Mouse (Mus musculus) liver, postnatal 0 days (tissue): ENCODE results near the gene Antxrl. TPM values are rescaled to one million over a fixed set of nuclear protein-coding genes. Genes with fewer than 3 reads are reported as not detected.

Experiments used
- ATAC-seq: fragments of 200-750 bp; cut with Nextera tagmentation; 2 replicates; pipeline ENCODE4 v1.8.0; 2017; ENCODE audit warnings: mild to moderate bottlenecking, moderate library complexity
- DNase-seq: peaks from one replicate; pipeline ENCODE4 v3.0.0-alpha.2; 2016
- H3K27ac ChIP-seq: fragments of 300-500 bp; sonication (generic); 2 replicates; pipeline ENCODE4 v1.5.1; 2014; ENCODE audit warnings: antibody characterized with exemption, moderate library complexity, mild to moderate bottlenecking, low read depth
- H3K27me3 ChIP-seq: fragments of 300-500 bp; sonication (generic); 2 replicates; pipeline ENCODE4 v1.6.1; 2014; ENCODE audit warnings: low read length, control low read depth, mixed read lengths; ENCODE audit not compliant: insufficient read depth
- H3K36me3 ChIP-seq: fragments of 300-500 bp; sonication (generic); replicated peaks from 2 replicates; pipeline ENCODE4 v1.6.1; 2014; ENCODE audit warnings: mild to moderate bottlenecking, control low read depth, low read length, moderate library complexity, mixed read lengths; ENCODE audit not compliant: insufficient read depth
- H3K4me1 ChIP-seq: fragments of 300-500 bp; sonication (generic); 2 replicates; pipeline ENCODE4 v1.6.1; 2014; ENCODE audit warnings: antibody characterized with exemption, mild to moderate bottlenecking, control low read depth; ENCODE audit not compliant: insufficient read depth
- H3K4me2 ChIP-seq: fragments of 300-500 bp; sonication (generic); 2 replicates; pipeline ENCODE4 v1.6.1; 2014; ENCODE audit warnings: low read depth, mild to moderate bottlenecking, low read length, moderate library complexity, mixed read lengths
- H3K4me3 ChIP-seq: fragments of 300-500 bp; sonication (generic); 2 replicates; pipeline ENCODE4 v1.5.1; 2014; ENCODE audit warnings: low read depth, low read length
- H3K9ac ChIP-seq: fragments of 300-500 bp; sonication (generic); replicated peaks from 2 replicates; pipeline ENCODE4 v1.6.1; 2014; ENCODE audit warnings: mild to moderate bottlenecking, moderate library complexity
- H3K9me3 ChIP-seq: fragments of 300-500 bp; sonication (generic); 2 replicates; pipeline ENCODE4 v1.6.1; 2016; ENCODE audit warnings: mild to moderate bottlenecking, control low read depth, low read length, mixed read lengths
- CTCF ChIP-seq: sonication (generic); IDR thresholded peaks from 2 replicates; pipeline ENCODE4 v1.5.1; 2016; ENCODE audit warnings: antibody characterized with exemption, low read depth
- EP300 ChIP-seq: IDR thresholded peaks from 2 replicates; pipeline ENCODE4 v1.6.1; 2016; ENCODE audit warnings: antibody characterized with exemption, low read depth, mild to moderate bottlenecking
- WGBS: fragments of 180-500 bp; shearing (Covaris S2); extraction: QIAGEN DNeasy Blood & Tissue Kit; methylation state at CpG from one replicate; pipeline ENCODE4 v1.1.7; 2014; ENCODE audit not compliant: insufficient replicate concordance; 5-methylcytosine and 5-hydroxymethylcytosine counted together
- polyA plus RNA-seq: library from polyadenylated mRNA; unstranded; fragments of >200 nt; fragmentation: Nextera tagmentation; extraction: Ambion mirVana; gene quantifications from 2 replicates; pipeline ENCODE4 v1.2.1, GENCODE M21; 2015

Antxrl gene
- polyA plus RNA-seq = not detected in 2 replicates

- no peaks in the 10 kb centered on the region for H3K36me3 ChIP-seq
- ATAC-seq (no peak), DNase-seq (no peak)
- 84% methylated on average over 6 of the region's 6 CpGs for WGBS
- H3K4me3 ChIP-seq = no peak within 1 kb of the TSS
- H3K27ac ChIP-seq = no peak within 1 kb of the TSS
- H3K4me2 ChIP-seq = no peak within 1 kb of the TSS
- no peaks in the 10 kb centered on the region for H3K4me1 ChIP-seq
- no peak within 1 kb of the TSS for H3K9ac ChIP-seq
- no peaks in the 10 kb centered on the region for H3K9me3 ChIP-seq
- TF ChIP-seq CTCF (no peak), EP300 (no peak)
- no peaks in the 10 kb centered on the region for H3K27me3 ChIP-seq
Observed at GRCm38 (mm10) chr14:34052516-34052915, at the start of gene Antxrl. Antxrl (plus strand) TSS chr14:34052707.

GRCm38 (mm10) chr14:34015063-34015462 is 37.4 kb upstream of the Antxrl start, which contains the start of gene Gm30083:
Gm30083 (minus strand) TSS chr14:34015182.
- TF ChIP-seq CTCF = no peak
- TF ChIP-seq EP300 = no peak
- no peaks in the 10 kb centered on the region for H3K36me3 ChIP-seq
- WGBS = 75% methylated on average over 3 of the region's 3 CpGs
- no peak for ATAC-seq
- H3K27me3 ChIP-seq = no peaks in the 10 kb centered on the region
- no peak for DNase-seq
- H3K9ac ChIP-seq = no peak within 1 kb of the TSS
- H3K4me2 ChIP-seq = no peak within 1 kb of the TSS
- no peaks in the 10 kb centered on the region for H3K9me3 ChIP-seq
- H3K4me3 ChIP-seq = no peak within 1 kb of the TSS
- H3K27ac ChIP-seq = no peak within 1 kb of the TSS
- H3K4me1 ChIP-seq = no peaks in the 10 kb centered on the region

GRCm38 (mm10) chr14:34016381-34016780 is 36.1 kb upstream of the Antxrl start, which contains the start of gene Gm5460:
Gm5460 (plus strand) TSS chr14:34016758.
- H3K27ac ChIP-seq = no peak within 1 kb of the TSS
- DNase-seq = no peak
- WGBS = 80% methylated on average over 4 of the region's 4 CpGs
- TF ChIP-seq CTCF = no peak
- no peak for TF ChIP-seq EP300
- H3K4me1 ChIP-seq = no peaks in the 10 kb centered on the region
- H3K4me3 ChIP-seq = no peak within 1 kb of the TSS
- ATAC-seq = no peak
- H3K4me2 ChIP-seq = no peak within 1 kb of the TSS
- no peaks in the 10 kb centered on the region for H3K27me3 ChIP-seq
- no peak within 1 kb of the TSS for H3K9ac ChIP-seq
- no peaks in the 10 kb centered on the region for H3K9me3 ChIP-seq
- H3K36me3 ChIP-seq = no peaks in the 10 kb centered on the region

GRCm38 (mm10) chr14:34016938-34017337 is 35.6 kb upstream of the Antxrl start:
- WGBS = 60% methylated on average over 2 of the region's 2 CpGs
- TF ChIP-seq CTCF (no peak), EP300 (no peak)
- no peak overlapping the region for H3K27ac ChIP-seq
- no peaks in the 10 kb centered on the region for H3K9me3 ChIP-seq
- H3K27me3 ChIP-seq = no peaks in the 10 kb centered on the region
- no peak overlapping the region for H3K4me2 ChIP-seq
- ATAC-seq = no peak
- H3K36me3 ChIP-seq = no peaks in the 10 kb centered on the region
- H3K4me1 ChIP-seq = no peaks in the 10 kb centered on the region
- no peak overlapping the region for H3K9ac ChIP-seq
- no peak overlapping the region for H3K4me3 ChIP-seq
- no peak for DNase-seq

GRCm38 (mm10) chr14:34026710-34027109 is 25.8 kb upstream of the Antxrl start:
- no peak overlapping the region for H3K4me3 ChIP-seq
- H3K27me3 ChIP-seq = no peaks in the 10 kb centered on the region
- ATAC-seq (no peak), DNase-seq (peak; percentile 0)
- H3K4me1 ChIP-seq = no peaks in the 10 kb centered on the region
- H3K27ac ChIP-seq = no peak overlapping the region
- no peak overlapping the region for H3K9ac ChIP-seq
- 0 out of 2 replicates have a peak, but pooled peaks cover 2% of the 10 kb centered on the region for H3K9me3 ChIP-seq
- TF ChIP-seq CTCF (no peak), EP300 (no peak)
- H3K4me2 ChIP-seq = no peak overlapping the region
- no peaks in the 10 kb centered on the region for H3K36me3 ChIP-seq
- 60% methylated on average over 2 of the region's 2 CpGs for whole genome bisulfite sequencing

- no peaks in the 10 kb centered on the region for H3K27me3 ChIP-seq
- H3K9ac ChIP-seq = no peak overlapping the region
- H3K4me1 ChIP-seq = no peaks in the 10 kb centered on the region
- WGBS = 80% methylated on average over 8 of the region's 8 CpGs
- H3K4me3 ChIP-seq = no peak overlapping the region
- DNase-seq = no peak
- no peak overlapping the region for H3K4me2 ChIP-seq
- no peaks in the 10 kb centered on the region for H3K36me3 ChIP-seq
- H3K9me3 ChIP-seq = no peaks in the 10 kb centered on the region
- no peak overlapping the region for H3K27ac ChIP-seq
- no peak for TF ChIP-seq EP300
- TF ChIP-seq CTCF = no peak
- ATAC-seq = no peak
Observed at GRCm38 (mm10) chr14:34033841-34034610, 18.5 kb upstream of the Antxrl start.
